Mouse (Mus musculus) intestine, embryonic 14.5 days (tissue): ENCODE measurements at regions not wholly inside any gene's neighbourhood (a gene's known extent, or its start where the extent isn't known, plus 50 kb on each side); places are given as distances from the start of the nearest gene placed in this dataset.
A peak's percentile ranks its signal among the peaks of the same experiment; 100 is the strongest.

Experiments used
- ATAC-seq: fragments of 200-750 bp; cut with Nextera tagmentation; replicated peaks from 2 replicates; pipeline ENCODE4 v1.8.0; 2017; ENCODE audit warnings: low read depth, moderate number of reproducible peaks, moderate TSS enrichment, moderate library complexity; ENCODE audit not compliant: low FRiP score, low TSS enrichment
- DNase-seq: peaks from one replicate; pipeline ENCODE4 v3.0.0-alpha.2; 2018; ENCODE audit warnings: low spot score
- H3K27ac ChIP-seq: fragments of 300-500 bp; sonication (generic); 2 replicates; pipeline ENCODE4 v1.5.1; 2014; ENCODE audit warnings: low read depth, mild to moderate bottlenecking, control low read depth
- H3K27me3 ChIP-seq: fragments of 300-500 bp; sonication (generic); replicated peaks from 2 replicates; pipeline ENCODE4 v1.6.1; 2014; ENCODE audit warnings: low read length, control low read depth; ENCODE audit not compliant: control insufficient read depth, insufficient read depth
- H3K36me3 ChIP-seq: fragments of 300-500 bp; sonication (generic); 2 replicates; pipeline ENCODE4 v1.6.1; 2014; ENCODE audit warnings: low read length, control low read depth; ENCODE audit not compliant: control insufficient read depth, insufficient read depth
- H3K4me1 ChIP-seq: fragments of 300-500 bp; sonication (generic); replicated peaks from 2 replicates; pipeline ENCODE4 v1.6.1; 2014; ENCODE audit warnings: low read length, control low read depth, mixed read lengths; ENCODE audit not compliant: control insufficient read depth, insufficient read depth
- H3K4me2 ChIP-seq: fragments of 300-500 bp; sonication (generic); 2 replicates; pipeline ENCODE4 v1.6.1; 2014; ENCODE audit warnings: low read length
- H3K4me3 ChIP-seq: fragments of 300-500 bp; sonication (generic); 2 replicates; pipeline ENCODE4 v1.5.1; 2014; ENCODE audit warnings: low read depth, low read length, control low read depth, mixed read lengths
- H3K9ac ChIP-seq: fragments of 300-500 bp; sonication (generic); 2 replicates; pipeline ENCODE4 v1.6.1; 2014; ENCODE audit warnings: mild to moderate bottlenecking, low read length
- H3K9me3 ChIP-seq: fragments of 300-500 bp; sonication (generic); 2 replicates; pipeline ENCODE4 v1.6.1; 2016; ENCODE audit warnings: low read length, control low read depth; ENCODE audit not compliant: control insufficient read depth
- WGBS: fragments of 180-500 bp; shearing (Covaris S2); extraction: QIAGEN DNeasy Blood & Tissue Kit; methylation state at CpG from one replicate; pipeline ENCODE4 v1.1.7; 2014; 5-methylcytosine and 5-hydroxymethylcytosine counted together

GRCm38 (mm10) chr3:135155537-135155956, 56.8 kb upstream of the Cenpe start:
- H3K27ac ChIP-seq, result peak overlapping the region; percentile 38; the same call in 1 of the 2 replicates
- H3K4me1 ChIP-seq, result no peaks in the 10 kb centered on the region; the same call in 1 of the 2 replicates
- no peak overlapping the region for H3K4me2 ChIP-seq
- no peak overlapping the region for H3K4me3 ChIP-seq
- ATAC-seq (peak; percentile 70), DNase-seq (peak; percentile 53)
- no peaks in the 10 kb centered on the region for H3K9me3 ChIP-seq
- H3K9ac ChIP-seq, result no peak overlapping the region
- H3K36me3 ChIP-seq, result no peaks in the 10 kb centered on the region
- no peaks in the 10 kb centered on the region for H3K27me3 ChIP-seq
- WGBS, result 34% methylated on average over 4 of the region's 4 CpGs
